In the genomic region with DNA sequence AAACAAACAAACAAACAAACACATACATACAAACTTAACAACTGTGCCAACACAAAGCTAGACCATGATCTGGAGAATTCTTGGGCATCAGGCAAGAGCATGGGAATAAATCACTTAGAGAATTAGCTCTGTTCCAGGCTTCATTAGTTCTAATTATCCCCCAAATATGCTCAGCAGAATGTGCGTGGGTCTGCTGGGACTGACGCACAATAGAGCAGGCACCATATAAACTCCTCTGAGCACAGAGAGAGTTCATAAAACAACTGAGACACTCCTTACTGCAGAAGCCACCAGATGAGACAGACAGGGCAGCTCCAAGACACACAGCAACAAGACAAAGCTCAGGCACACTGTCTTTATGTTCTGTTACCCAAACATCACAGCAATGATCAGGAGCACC, we compare ENCODE assay signal across 25 mouse cellular contexts. TPM values are rescaled to one million over a fixed set of nuclear protein-coding genes. Genes with fewer than 3 reads are reported as not detected.
DNase-seq lines count a peak whose midpoint lies in the region; ATAC-seq lines count a peak whose summit lies in the region.
"Had no signal": no experiment of that assay in that cellular context is flagged by ENCODE, and none has a peak within 500 bp of the region (broad histone marks: within the 10 kb centered on the region; RNA-seq: fewer than 3 reads in every experiment).

No protein-coding gene starts in this region.

- H3K4me1 ChIP-seq in embryonic facial prominence, embryonic 14.5 days (ENCODE audit: control insufficient read depth, insufficient read depth, low read length), result peaks cover 3% of the 10 kb centered on the region; the same call in 1 of the 2 replicates
- H3K4me1 ChIP-seq in embryonic facial prominence, embryonic 10.5 days, result no peaks in the 10 kb centered on the region
- H3K4me1 ChIP-seq in neural tube, embryonic 12.5 days, result no peaks in the 10 kb centered on the region
- H3K4me1 ChIP-seq: embryonic facial prominence, embryonic 15.5 days had no signal

- no peak overlapping the region for H3K9ac ChIP-seq in embryonic facial prominence, embryonic 14.5 days (ENCODE audit: low read depth, low read length)
- no peak overlapping the region for H3K9ac ChIP-seq in neural tube, embryonic 12.5 days
- H3K9ac ChIP-seq: embryonic facial prominence, embryonic 15.5 days; forebrain, postnatal 0 days; hindbrain, embryonic 15.5 days had no signal

- H3K27me3 ChIP-seq in embryonic facial prominence, embryonic 14.5 days (replicated peaks; ENCODE audit: control insufficient read depth, insufficient read depth, low read length), result no peaks in the 10 kb centered on the region
- H3K27me3 ChIP-seq in embryonic facial prominence, embryonic 10.5 days (replicated peaks; ENCODE audit: low read depth, poor library complexity, severe bottlenecking), result peaks cover 21% of the 10 kb centered on the region; the same call in 1 of the 2 replicates
- H3K27me3 ChIP-seq in neural tube, embryonic 12.5 days (replicated peaks), result no peaks in the 10 kb centered on the region
- H3K27me3 ChIP-seq: CH12.LX; embryonic facial prominence, embryonic 15.5 days; hindbrain, embryonic 15.5 days had no signal

- no peak overlapping the region for H3K4me3 ChIP-seq in embryonic facial prominence, embryonic 14.5 days (ENCODE audit: low read depth, low read length)
- no peak overlapping the region for H3K4me3 ChIP-seq in embryonic facial prominence, embryonic 10.5 days
- no peak overlapping the region for H3K4me3 ChIP-seq in neural tube, embryonic 12.5 days
- H3K4me3 ChIP-seq: embryonic facial prominence, embryonic 15.5 days; gastrocnemius, adult 2 months; hindbrain, embryonic 15.5 days had no signal

- H3K36me3 ChIP-seq in embryonic facial prominence, embryonic 14.5 days (ENCODE audit: control insufficient read depth, insufficient read depth, low read length), result no peaks in the 10 kb centered on the region
- 0 out of 2 replicates have a peak, but pooled peaks cover 2% of the 10 kb centered on the region for H3K36me3 ChIP-seq in embryonic facial prominence, embryonic 10.5 days (replicated peaks)
- no peaks in the 10 kb centered on the region for H3K36me3 ChIP-seq in neural tube, embryonic 12.5 days
- H3K36me3 ChIP-seq: embryonic facial prominence, embryonic 15.5 days; G1E; hindbrain, embryonic 15.5 days had no signal

- no peaks in the 10 kb centered on the region for H3K9me3 ChIP-seq in embryonic facial prominence, embryonic 14.5 days (ENCODE audit: control insufficient read depth, low read length)
- no peaks in the 10 kb centered on the region for H3K9me3 ChIP-seq in embryonic facial prominence, embryonic 10.5 days
- no peaks in the 10 kb centered on the region for H3K9me3 ChIP-seq in neural tube, embryonic 12.5 days
- H3K9me3 ChIP-seq: embryonic facial prominence, embryonic 15.5 days; hindbrain, embryonic 15.5 days had no signal

- peak; percentile 55; the same call in 1 of the 2 replicates for ATAC-seq in embryonic facial prominence, embryonic 14.5 days (ENCODE audit: low read depth)
- ATAC-seq in neural tube, embryonic 12.5 days (ENCODE audit: low FRiP score, low read depth), result 0 out of 2 replicates have a peak, but pooled peaks have one; percentile 38
- ATAC-seq: forebrain, embryonic 14.5 days; forebrain, postnatal 0 days had no signal

- H3K4me2 ChIP-seq in embryonic facial prominence, embryonic 14.5 days (ENCODE audit: low read depth, low read length), result no peak overlapping the region
- no peak overlapping the region for H3K4me2 ChIP-seq in neural tube, embryonic 12.5 days (replicated peaks)
- H3K4me2 ChIP-seq: embryonic facial prominence, embryonic 15.5 days; heart, embryonic 11.5 days; hindbrain, embryonic 15.5 days had no signal

- DNase-seq in embryonic facial prominence, embryonic 14.5 days (ENCODE audit: low spot score), result no peak
- DNase-seq in embryonic facial prominence, embryonic 10.5 days (ENCODE audit: low spot score), result no peak
- DNase-seq in layer of hippocampus, adult 18-20 months (ENCODE audit: low spot score in 2 of 2), result peak; percentile 57 to 77
- DNase-seq in layer of hippocampus, postnatal 36 days, result no peak
- no peak for DNase-seq in neural tube, embryonic 10.5 days (ENCODE audit: extremely low spot score, low spot score)
- DNase-seq in cerebellum, postnatal 14 days, result no peak
- no peak for DNase-seq in urinary bladder, postnatal 36 days (ENCODE audit: low spot score in 2 of 2)
- DNase-seq: adrenal gland, adult 2 months; cerebellum, adult 11 months; cerebellum, adult 2 months; cerebellum, adult 9-11 months; cerebellum, postnatal 36 days; embryo, embryonic 11 days; forebrain, postnatal 0 days; gastrocnemius, adult 2 months; gastrocnemius, postnatal 14 days had no signal

- H3K27ac ChIP-seq in embryonic facial prominence, embryonic 14.5 days (replicated peaks; ENCODE audit: low read depth, low read length), result no peak overlapping the region
- H3K27ac ChIP-seq in embryonic facial prominence, embryonic 10.5 days (replicated peaks), result no peak overlapping the region
- no peak overlapping the region for H3K27ac ChIP-seq in neural tube, embryonic 12.5 days
- H3K27ac ChIP-seq: embryonic facial prominence, embryonic 15.5 days; gastrocnemius, adult 2 months; hindbrain, embryonic 15.5 days had no signal

- 64% methylated on average over 2 of the region's 2 CpGs for WGBS in embryonic facial prominence, embryonic 14.5 days
- 72% methylated on average over 2 of the region's 2 CpGs for WGBS in embryonic facial prominence, embryonic 10.5 days
- WGBS in neural tube, embryonic 12.5 days, result 27% methylated on average over 2 of the region's 2 CpGs

RNA-seq across cellular contexts. Expression of a gene that starts 13.0 kb away (rescaled TPM):
- polyA plus RNA-seq in embryonic facial prominence, embryonic 14.5 days (2014; fragmentation: Nextera tagmentation; extraction: Ambion mirVana), result 21.9 and 24.6 TPM in 2 replicates
- 55.1 and 62.6 TPM in 2 replicates for polyA plus RNA-seq in embryonic facial prominence, embryonic 10.5 days (2016; fragmentation: Nextera tagmentation; extraction: Ambion mirVana)
- under 1 TPM; 0.38 to 0.77 TPM for total RNA-seq in layer of hippocampus, adult 18-20 months (2021)
- under 1 TPM; 0.62 to 0.88 TPM for total RNA-seq in layer of hippocampus, postnatal 36 days (2021)
- 52.0 and 57.1 TPM in 2 replicates for polyA plus RNA-seq in neural tube, embryonic 12.5 days (2016; fragmentation: Nextera tagmentation; extraction: Ambion mirVana)
- total RNA-seq: CH12.LX; heart, postnatal 25 days; hematopoietic stem cell, adult 5-6 weeks had no signal
- polyA plus RNA-seq: G1E had no signal

Comparison
In these comparisons a context has a peak if more than half of its experiments do, and no peak if none do; other contexts are left out.
1. DNase-seq: peak in layer of hippocampus, adult 18-20 months (2 of 2); none in embryonic facial prominence, embryonic 14.5 days (single experiment), embryonic facial prominence, embryonic 10.5 days (single experiment), layer of hippocampus, postnatal 36 days (0 of 2), neural tube, embryonic 10.5 days (single experiment), cerebellum, postnatal 14 days (0 of 2) and urinary bladder, postnatal 36 days (0 of 2).